Mouse (Mus musculus): Measurements from ENCODE around the gene Dtx4.

Dtx4 gene

GRCm38 (mm10) chr19:12465530-12466144 lies 35.6 kb downstream of the Dtx4 start:
- no peak for DNase-seq (ENCODE audit: low spot score)

DNA sequence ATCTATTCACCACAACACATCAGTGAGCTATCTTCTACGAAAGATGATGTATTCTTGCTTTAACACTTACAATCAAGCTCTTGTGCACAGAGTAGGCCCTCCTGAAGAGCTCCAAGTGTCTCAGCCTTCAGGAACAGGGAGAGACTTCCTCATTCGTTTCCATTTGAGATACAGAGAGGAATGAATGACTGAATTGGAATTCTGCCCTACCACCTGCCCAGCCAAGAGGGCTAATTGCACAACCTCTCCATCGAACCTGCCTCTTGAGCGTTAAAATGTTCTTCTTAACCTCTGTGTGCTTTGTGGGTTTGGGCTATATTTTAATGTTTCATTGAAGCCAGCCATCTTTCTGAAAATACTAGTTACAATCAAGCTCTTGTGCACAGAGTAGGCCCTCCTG lies 36.6 kb downstream of the Dtx4 start:
- DNase-seq (ENCODE audit: low spot score) = no peak

DNA sequence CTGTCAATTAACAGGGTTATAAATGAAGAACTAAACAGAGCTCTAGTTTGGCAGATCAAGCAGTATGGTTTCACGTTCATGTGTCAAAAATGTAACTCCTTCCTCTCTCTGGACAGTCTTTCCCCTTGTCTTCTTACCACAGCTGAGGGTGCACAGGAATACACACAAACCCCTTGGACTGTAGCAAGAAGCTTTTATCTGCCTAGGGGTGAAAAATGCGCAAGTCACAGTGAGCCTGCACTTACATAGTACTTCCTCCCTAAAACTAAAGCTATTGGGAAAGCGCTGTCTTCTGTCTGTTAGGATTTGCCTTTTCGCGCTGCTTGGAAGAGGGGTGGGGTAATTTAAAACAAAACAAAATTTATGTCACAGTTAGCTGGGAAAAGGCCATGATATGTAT lies 37.1 kb downstream of the Dtx4 start:
- no peak for DNase-seq (ENCODE audit: low spot score)

- no peak for DNase-seq (ENCODE audit: low spot score)
Measured at GRCm38 (mm10) chr19:12463722-12464035, 37.6 kb downstream of the Dtx4 start.

- DNase-seq (ENCODE audit: low spot score) = no peak
Measured at GRCm38 (mm10) chr19:12462851-12463721, 38.2 kb downstream of the Dtx4 start.

DNA sequence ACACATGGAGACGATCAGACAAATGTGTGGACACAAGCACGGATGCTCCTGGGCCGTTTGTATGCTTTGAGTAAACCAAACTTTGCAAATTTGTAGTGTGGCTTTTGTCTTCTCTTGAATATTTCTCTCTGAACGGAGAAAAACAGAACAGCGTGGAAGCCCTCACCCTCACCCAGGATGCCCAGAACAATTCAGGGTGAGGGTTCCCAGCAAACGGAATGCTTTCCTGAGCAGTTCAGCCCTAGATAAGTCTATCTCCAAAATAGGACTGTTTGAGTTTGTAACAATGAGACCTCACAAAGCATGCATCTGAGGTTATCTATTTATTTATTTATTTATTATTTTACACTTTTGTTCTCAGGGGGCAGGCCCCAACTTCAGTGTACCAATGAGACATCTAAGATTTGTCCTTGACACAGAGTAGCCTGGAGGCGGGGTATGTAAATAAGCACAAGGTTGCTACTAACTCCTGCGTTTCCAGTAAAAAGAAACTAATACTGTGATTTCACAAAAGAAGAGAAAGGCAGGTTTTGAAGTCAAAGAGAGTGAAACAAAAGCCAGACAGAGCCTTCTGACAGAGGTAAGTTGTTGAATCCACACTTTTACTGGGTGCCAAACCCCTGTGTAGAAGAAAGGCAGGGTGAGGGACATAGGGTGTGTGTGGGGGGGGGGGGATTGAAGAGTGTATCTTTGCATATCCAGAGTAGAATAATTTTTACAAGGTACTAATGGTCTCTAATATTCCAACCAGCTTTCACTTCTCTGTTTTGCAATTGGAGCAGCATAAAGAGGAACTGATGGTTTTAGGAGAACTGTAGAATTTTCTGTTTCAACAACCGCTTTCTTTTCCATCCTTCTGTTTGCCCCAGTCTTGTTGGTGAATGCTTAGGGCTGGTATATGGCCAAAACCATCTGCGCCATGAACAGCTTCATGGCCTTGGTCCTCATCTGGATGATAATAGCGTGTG lies 40.7 kb downstream of the Dtx4 start, which contains the start of gene Mpeg1:
Gene Mpeg1 (plus strand): TSS at position 498 of the 968 bp plus-strand sequence.
- DNase-seq (ENCODE audit: low spot score) = no peak

DNA sequence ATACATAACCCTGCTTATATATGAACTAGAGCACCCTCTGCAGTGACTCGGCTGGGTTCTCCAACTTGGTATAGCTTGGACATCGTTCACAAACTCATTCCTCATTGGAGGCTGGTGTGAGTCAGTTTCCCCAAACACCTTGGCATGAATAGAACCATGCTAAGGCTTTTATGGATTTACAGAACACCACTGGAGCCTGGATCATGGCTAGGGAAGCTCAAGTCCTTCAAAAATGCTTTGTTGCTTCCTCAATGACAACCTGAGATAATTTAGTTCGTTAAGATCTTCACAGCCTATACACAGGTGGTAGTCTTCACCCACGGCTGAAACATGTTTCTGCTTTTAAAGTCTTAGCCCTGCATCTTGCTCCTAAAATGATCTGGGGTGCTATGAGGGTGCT lies 41.7 kb downstream of the Dtx4 start:
- DNase-seq (ENCODE audit: low spot score) = no peak

DNA sequence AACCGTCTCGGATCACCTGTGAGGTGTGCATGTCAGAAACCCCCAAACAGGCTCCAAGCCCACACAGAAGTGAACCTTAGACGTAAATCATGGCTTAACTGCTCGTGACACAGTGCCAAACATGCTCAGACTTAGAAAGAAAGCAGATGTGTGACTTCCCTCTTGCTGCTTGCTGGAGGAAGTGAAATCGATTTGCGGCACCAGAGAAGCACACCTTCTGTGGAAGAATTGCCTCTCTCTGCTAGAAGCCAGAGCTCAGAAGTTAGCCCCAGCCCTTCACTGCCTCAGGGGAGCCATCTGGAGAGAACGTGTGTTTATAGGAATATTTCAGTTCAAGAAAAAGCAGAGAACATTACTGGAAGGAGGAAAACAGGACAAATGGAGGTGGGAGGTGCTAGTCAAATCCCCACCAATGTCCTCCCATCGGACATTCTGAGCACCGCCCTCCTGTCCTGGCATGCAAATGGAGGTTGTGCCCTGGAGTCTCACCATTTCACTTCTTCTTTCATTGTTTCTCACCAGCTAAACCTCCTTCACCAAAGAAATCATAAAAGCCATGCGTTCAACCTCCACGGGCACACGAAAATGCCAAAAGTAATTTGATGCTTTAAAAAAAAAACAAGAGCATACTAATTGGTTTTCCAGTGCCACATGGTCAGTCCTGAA lies 43.7 kb downstream of the Dtx4 start:
- no peak for DNase-seq (ENCODE audit: low spot score)

DNA sequence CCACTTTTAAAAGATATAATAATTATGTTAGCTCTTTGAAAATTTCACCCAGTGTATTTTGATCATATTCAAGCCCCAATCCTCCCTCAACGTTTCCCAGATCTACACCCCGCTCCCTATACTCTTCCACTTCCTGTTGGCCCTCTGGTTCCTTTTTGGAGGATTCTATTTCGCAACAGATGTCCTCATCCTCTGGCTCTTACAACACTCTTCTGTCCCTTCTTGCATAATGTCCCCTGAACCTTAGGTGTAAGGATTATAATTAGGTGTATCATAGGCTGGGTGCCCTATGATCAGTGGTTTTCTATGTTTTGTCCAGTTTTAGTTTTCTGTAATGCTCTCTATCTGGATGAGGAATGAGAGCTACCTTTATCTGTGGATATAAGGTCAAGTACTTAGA lies 56.2 kb downstream of the Dtx4 start:
- DNase-seq (ENCODE audit: low spot score) = no peak

GRCm38 (mm10) chr19:12442560-12442959 lies 58.7 kb downstream of the Dtx4 start:
- no peak for DNase-seq (ENCODE audit: low spot score)

DNA sequence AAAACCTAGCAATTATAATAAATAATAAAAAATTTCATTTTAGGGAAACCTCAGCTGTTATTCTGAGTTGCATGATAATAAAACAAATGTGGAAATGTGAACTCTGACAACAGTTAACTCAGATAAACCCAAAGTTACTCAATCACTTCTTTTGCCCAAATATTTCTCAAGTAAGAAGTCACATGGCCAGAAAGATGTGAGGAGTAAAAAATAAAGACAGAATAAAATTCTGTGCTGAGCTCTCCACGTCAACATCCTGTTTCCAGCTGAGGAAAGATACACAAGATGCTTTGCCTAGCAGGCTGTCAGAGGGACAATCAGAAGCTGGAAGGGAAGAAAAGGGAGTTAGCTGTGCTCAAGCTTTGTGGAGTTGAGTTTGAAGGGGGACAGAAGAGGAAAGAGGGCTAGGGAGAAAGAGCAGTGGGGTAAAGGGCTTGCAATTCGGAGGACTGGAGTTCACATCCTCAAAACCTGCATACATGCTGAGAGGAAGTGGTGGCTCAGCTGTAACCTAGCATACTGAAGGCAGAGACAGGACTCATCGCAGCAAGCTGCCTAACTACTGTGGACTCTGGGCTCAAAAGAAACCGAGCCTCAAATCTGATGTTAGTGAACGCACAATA lies 61.0 kb downstream of the Dtx4 start:
- DNase-seq (ENCODE audit: low spot score) = no peak

DNA sequence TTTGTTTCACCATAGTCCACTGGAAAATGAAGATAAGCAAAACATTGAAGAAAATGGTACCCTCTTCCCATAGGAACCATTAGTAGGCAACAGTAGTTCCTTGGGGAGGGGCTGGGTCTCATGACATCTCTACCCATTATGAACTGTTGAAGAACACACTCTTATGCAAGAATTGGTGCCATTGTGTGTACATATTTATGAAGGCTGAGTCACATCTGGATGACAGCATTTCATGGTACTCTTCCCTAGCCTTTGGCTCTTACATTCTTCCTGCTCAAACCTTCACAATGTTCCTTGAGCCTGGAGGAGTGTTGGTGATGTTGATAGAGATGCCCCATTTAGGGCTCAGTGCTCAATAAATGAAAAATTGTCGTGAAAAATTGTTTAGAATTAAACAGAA lies 61.7 kb downstream of the Dtx4 start:
- no peak for DNase-seq (ENCODE audit: low spot score)

- no peak for DNase-seq (ENCODE audit: low spot score)
Measured at GRCm38 (mm10) chr19:12435750-12436524, 65.3 kb downstream of the Dtx4 start.

DNA sequence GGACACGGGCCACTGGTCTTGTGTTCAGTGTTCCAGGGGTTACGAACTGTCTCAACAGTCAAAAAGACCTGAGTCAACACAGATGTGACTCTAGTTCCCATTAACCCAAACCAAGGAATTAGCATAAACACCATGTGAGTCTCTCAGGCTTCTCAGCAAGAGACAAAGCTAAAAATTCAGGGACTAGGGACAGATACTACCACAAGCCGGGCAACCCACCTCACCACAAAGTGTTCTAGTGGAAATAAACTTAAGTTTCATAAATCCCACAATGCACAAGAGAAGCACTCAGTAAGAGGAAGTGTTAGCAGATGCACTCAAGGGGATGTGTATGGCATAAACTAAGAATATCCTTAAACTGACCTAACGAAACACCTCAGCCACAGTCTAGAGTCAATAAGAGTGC lies 66.2 kb downstream of the Dtx4 start:
- no peak for DNase-seq (ENCODE audit: low spot score)

- DNase-seq (ENCODE audit: low spot score) = peak; percentile 49
Measured at GRCm38 (mm10) chr19:12433033-12433432, 68.2 kb downstream of the Dtx4 start.

DNA sequence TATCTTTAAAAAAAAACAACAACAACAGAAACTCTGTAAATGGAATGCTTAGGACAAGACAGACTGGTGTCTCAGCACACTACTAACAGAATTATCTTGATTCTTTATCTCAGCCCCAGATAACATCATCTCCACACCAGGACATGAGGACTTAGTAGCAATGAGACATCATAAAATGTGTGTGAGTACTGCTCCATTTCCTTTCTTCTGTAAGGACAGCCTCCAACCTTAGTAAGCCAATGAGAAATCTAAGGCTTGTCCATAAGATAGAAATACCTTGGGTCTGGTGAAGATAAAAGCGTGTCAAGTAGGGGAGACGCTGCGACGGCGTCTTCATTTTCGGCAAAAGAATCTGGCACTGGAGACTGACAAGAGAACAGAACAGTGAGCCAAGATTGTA lies 73.6 kb downstream of the Dtx4 start, which contains the start of gene Pfpl:
Gene Pfpl (plus strand): TSS at position 301 of the 400 bp plus-strand sequence.
- no peak for DNase-seq (ENCODE audit: low spot score)

- DNase-seq (ENCODE audit: low spot score) = no peak
Measured at GRCm38 (mm10) chr19:12427101-12427500, 74.2 kb downstream of the Dtx4 start.

DNA sequence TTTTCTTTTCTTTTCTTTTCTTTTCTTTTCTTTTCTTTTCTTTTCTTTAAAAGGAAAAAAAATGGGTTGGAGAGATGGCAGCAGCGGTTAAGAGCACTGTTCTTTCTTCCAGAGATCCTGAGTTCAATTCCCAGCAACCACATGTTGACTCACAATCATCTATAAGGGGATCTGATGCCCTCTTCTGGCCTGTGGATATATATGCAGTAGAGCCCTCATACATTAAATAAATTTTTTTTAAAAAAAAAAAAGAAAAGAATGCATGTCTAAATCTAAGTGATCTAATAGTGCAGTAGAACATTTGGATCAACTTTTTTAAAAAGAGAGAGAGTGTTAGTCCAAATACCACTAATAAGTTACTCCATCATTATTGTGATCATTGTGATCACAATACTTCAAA lies 79.6 kb downstream of the Dtx4 start:
- no peak for DNase-seq (ENCODE audit: low spot score)

DNA sequence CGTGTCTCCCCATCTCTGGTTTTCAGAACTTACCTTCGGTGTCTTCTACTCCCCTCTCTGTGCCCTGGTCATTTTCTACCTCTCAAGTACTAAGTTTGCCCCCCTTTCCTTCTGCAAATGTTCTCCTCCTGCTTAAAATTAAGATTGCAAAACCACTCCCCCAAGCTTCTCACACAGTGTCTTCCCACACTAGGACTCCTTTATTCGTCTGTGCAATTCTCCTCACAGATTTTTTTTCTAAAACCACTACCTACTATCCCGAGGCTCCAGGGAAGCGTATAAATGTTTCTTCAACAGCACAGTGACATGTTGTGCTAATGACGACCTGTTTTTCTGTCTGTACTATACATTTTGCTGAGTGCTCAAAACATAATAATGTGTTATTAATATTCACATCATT lies 80.7 kb downstream of the Dtx4 start:
- no peak for DNase-seq (ENCODE audit: low spot score)

- DNase-seq (ENCODE audit: low spot score) = no peak
Measured at GRCm38 (mm10) chr19:12418312-12418711, 82.9 kb downstream of the Dtx4 start.

DNA sequence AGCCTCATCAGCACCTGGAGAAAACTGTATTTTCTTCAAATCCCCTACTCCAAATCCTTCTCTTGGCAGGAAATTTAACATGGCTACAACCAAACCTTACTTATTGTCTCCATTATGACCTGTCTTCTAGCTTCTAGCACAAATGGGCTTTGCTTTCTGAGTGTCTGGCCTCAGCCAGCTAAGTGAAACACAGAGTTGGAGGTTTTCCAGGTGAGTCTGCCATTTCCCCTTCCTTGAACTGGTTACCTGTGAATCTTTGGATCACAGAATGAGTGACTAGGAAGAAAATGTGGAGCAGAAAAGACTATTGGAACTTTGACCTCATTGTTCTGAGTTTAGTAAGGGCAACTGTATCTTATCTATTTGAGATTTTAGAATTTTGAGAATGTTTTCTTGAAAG lies 83.9 kb downstream of the Dtx4 start, which contains the start of gene Olfr1441:
Gene Olfr1441 (plus strand): TSS at position 73 of the 400 bp plus-strand sequence.
- no peak for DNase-seq (ENCODE audit: low spot score)
